Mouse (Mus musculus) cerebellum, adult 2 months (tissue): ENCODE data around the gene Rbm26.

Experiments
- CTCF ChIP-seq: fragments of 200-500 bp; IDR thresholded peaks from 2 replicates; pipeline ENCODE4 v1.5.1; 2011; ENCODE audit warnings: low read depth, mild to moderate bottlenecking, control low read depth, low read length, moderate library complexity, borderline replicate concordance; ENCODE audit not compliant: insufficient read depth
- POLR2A ChIP-seq: fragments of 200-500 bp; IDR thresholded peaks from 2 replicates; pipeline ENCODE4 v1.6.1; 2011; ENCODE audit warnings: low read length, control low read depth, borderline replicate concordance; ENCODE audit not compliant: insufficient read depth

DNA sequence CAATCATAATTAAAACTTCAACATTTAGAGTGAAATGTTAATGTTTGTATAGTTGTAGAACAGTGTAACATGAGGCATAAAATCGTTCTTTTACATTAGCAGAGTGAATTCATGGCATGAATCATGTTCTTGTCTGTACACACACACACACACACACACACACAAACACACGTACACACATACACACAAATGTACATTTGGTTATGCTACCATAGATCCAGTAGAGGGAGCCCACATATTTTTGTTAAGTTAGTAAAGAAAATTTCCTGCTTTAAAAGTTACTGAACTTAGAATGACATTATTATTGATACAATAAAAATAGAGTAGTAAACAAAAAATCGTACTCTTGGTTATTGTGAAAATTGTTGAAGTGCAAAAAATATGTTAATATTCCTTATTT, 7.7 kb upstream of the Rbm26 start:
- TF ChIP-seq POLR2A (no peak), CTCF (no peak)
